Mouse (Mus musculus) limb, embryonic 14.5 days (tissue): ENCODE measurements around the gene Nhej1. TPM values are rescaled to one million over a fixed set of nuclear protein-coding genes. Genes with fewer than 3 reads are reported as not detected.

ENCODE experiments used
- ATAC-seq: fragments of 200-750 bp; cut with Nextera tagmentation; 2 replicates; pipeline ENCODE4 v1.8.0; 2017; ENCODE audit warnings: low read depth, moderate number of reproducible peaks, moderate TSS enrichment; ENCODE audit not compliant: low FRiP score
- DNase-seq: peaks from one replicate; pipeline ENCODE4 v3.0.0-alpha.2; 2015; ENCODE audit warnings: low spot score
- H3K27ac ChIP-seq: fragments of 300-500 bp; sonication (generic); replicated peaks from 2 replicates; pipeline ENCODE4 v1.5.1; 2014; ENCODE audit warnings: low read depth, mild to moderate bottlenecking, low read length, moderate library complexity, mixed read lengths
- H3K27me3 ChIP-seq: fragments of 300-500 bp; sonication (generic); 2 replicates; pipeline ENCODE4 v1.6.1; 2014; ENCODE audit warnings: low read length, mixed read lengths; ENCODE audit not compliant: control insufficient read depth, insufficient read depth
- H3K36me3 ChIP-seq: fragments of 300-500 bp; sonication (generic); 2 replicates; pipeline ENCODE4 v1.6.1; 2014; ENCODE audit warnings: mild to moderate bottlenecking, low read length, moderate library complexity, mixed read lengths; ENCODE audit not compliant: control insufficient read depth, insufficient read depth
- H3K4me1 ChIP-seq: fragments of 300-500 bp; sonication (generic); 2 replicates; pipeline ENCODE4 v1.6.1; 2014; ENCODE audit warnings: antibody characterized with exemption, low read length, mixed read lengths; ENCODE audit not compliant: control insufficient read depth, insufficient read depth
- H3K4me2 ChIP-seq: fragments of 300-500 bp; sonication (generic); replicated peaks from 2 replicates; pipeline ENCODE4 v1.6.1; 2014; ENCODE audit warnings: low read depth, mild to moderate bottlenecking, low read length, moderate library complexity; ENCODE audit not compliant: severe bottlenecking
- H3K4me3 ChIP-seq: fragments of 300-500 bp; sonication (generic); replicated peaks from 2 replicates; pipeline ENCODE4 v1.5.1; 2014; ENCODE audit warnings: low read length
- H3K9ac ChIP-seq: fragments of 300-500 bp; sonication (generic); 2 replicates; pipeline ENCODE4 v1.6.1; 2014; ENCODE audit warnings: mild to moderate bottlenecking, low read depth, low read length, moderate library complexity; ENCODE audit not compliant: severe bottlenecking
- H3K9me3 ChIP-seq: fragments of 300-500 bp; sonication (generic); 2 replicates; pipeline ENCODE4 v1.6.1; 2016; ENCODE audit warnings: low read length; ENCODE audit not compliant: control insufficient read depth
- POLR2A ChIP-seq: fragments of 200-500 bp; IDR thresholded peaks from 2 replicates; pipeline ENCODE4 v1.8.0; 2012; ENCODE audit warnings: inconsistent platforms, mild to moderate bottlenecking, moderate library complexity, borderline replicate concordance; ENCODE audit not compliant: insufficient read depth, insufficient read length; ENCODE audit errors: extremely low read depth
- WGBS: fragments of 180-500 bp; shearing (Covaris S2); extraction: QIAGEN DNeasy Blood & Tissue Kit; methylation state at CpG from one replicate; pipeline ENCODE4 v1.1.7; 2014; 5-methylcytosine and 5-hydroxymethylcytosine counted together
- polyA plus RNA-seq, 2 experiments: library from polyadenylated mRNA; depleted of rRNA in 1 of 2; stranded (reverse) in 1 of 2; unstranded in 1 of 2; fragments of >200 nt; fragmentation: Nextera tagmentation in 1 of 2; extraction: Ambion mirVana in 1 of 2; gene quantifications; 2 replicates each; pipeline versions ENCODE4 v1.2.1 to v1.2.3; 2012 to 2014

Gene Nhej1
- polyA plus RNA-seq, 2 experiments = 4.8 to 7.8 TPM

DNA sequence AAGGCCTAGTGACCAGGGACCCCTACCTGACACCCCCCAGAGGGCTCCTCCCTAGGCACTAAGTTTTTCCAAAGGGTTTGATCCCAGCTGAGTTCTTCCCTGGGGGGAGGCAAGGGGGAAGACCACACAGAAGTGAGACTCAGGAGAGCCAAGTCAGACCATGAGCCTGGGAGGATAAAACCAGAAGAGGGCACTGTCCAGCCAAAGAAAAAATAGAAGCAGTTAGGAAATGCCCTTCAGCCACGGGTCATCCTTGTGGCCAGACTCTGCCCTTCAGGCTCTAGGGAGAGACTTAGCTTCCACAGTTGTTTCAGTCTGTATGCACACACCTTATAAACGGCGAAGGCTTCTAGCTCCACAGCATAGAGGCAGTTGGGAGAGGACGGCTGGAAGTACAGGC lies 200.5 kb downstream of the Nhej1 start:
- no peak overlapping the region for H3K4me3 ChIP-seq
- no peak overlapping the region for H3K9ac ChIP-seq
- ATAC-seq = no peak
- no peak for DNase-seq
- H3K4me1 ChIP-seq = no peaks in the 10 kb centered on the region
- no peak overlapping the region for H3K4me2 ChIP-seq
- TF ChIP-seq POLR2A = no peak
- no peaks in the 10 kb centered on the region for H3K27me3 ChIP-seq
- H3K27ac ChIP-seq = no peak overlapping the region
- H3K36me3 ChIP-seq = no peaks in the 10 kb centered on the region
- H3K9me3 ChIP-seq = no peaks in the 10 kb centered on the region
- 64% methylated on average over 4 of the region's 4 CpGs for WGBS

Other genes with a start within 250 kb of the Nhej1 start
- gene Fev, start 239.8 kb downstream of the Nhej1 start, polyA plus RNA-seq (2012; rRNA removed) = 0.05 TPM in 1 of 2 replicates, not detected in the other
- 0.14 TPM in 1 of 2 replicates, not detected in the other for gene Fev, start 239.8 kb downstream of the Nhej1 start, polyA plus RNA-seq (2014; fragmentation: Nextera tagmentation; extraction: Ambion mirVana)
- gene Cryba2, start 232.1 kb downstream of the Nhej1 start, polyA plus RNA-seq (2012; rRNA removed) = not detected in 2 replicates
- gene Cryba2, start 232.1 kb downstream of the Nhej1 start, polyA plus RNA-seq (2014; fragmentation: Nextera tagmentation; extraction: Ambion mirVana) = not detected in 2 replicates
- gene Cfap65, start 189.6 kb downstream of the Nhej1 start, polyA plus RNA-seq (2012; rRNA removed) = 0.01 TPM in 1 of 2 replicates, not detected in the other
- not detected in 2 replicates for gene Cfap65, start 189.6 kb downstream of the Nhej1 start, polyA plus RNA-seq (2014; fragmentation: Nextera tagmentation; extraction: Ambion mirVana)
- gene Ihh, start 173.5 kb downstream of the Nhej1 start, polyA plus RNA-seq (2012; rRNA removed) = 30.6 and 41.2 TPM in 2 replicates
- 6.0 and 7.3 TPM in 2 replicates for gene Ihh, start 173.5 kb downstream of the Nhej1 start, polyA plus RNA-seq (2014; fragmentation: Nextera tagmentation; extraction: Ambion mirVana)
- gene Slc23a3, start 8.7 kb upstream of the Nhej1 start, polyA plus RNA-seq (2012; rRNA removed) = 0.55 and 0.58 TPM in 2 replicates
- 0.11 and 0.12 TPM in 2 replicates for gene Slc23a3, start 8.7 kb upstream of the Nhej1 start, polyA plus RNA-seq (2014; fragmentation: Nextera tagmentation; extraction: Ambion mirVana)
- gene Cnppd1, start 17.5 kb upstream of the Nhej1 start, polyA plus RNA-seq (2012; rRNA removed) = 48.1 and 56.7 TPM in 2 replicates
- 37.8 and 39.7 TPM in 2 replicates for gene Cnppd1, start 17.5 kb upstream of the Nhej1 start, polyA plus RNA-seq (2014; fragmentation: Nextera tagmentation; extraction: Ambion mirVana)
- gene Retreg2, start 17.6 kb upstream of the Nhej1 start, polyA plus RNA-seq (2012; rRNA removed) = 74.8 and 101 TPM in 2 replicates
- 46.4 and 48.1 TPM in 2 replicates for gene Retreg2, start 17.6 kb upstream of the Nhej1 start, polyA plus RNA-seq (2014; fragmentation: Nextera tagmentation; extraction: Ambion mirVana)
- gene Zfand2b, start 43.4 kb upstream of the Nhej1 start, polyA plus RNA-seq (2012; rRNA removed) = 53.2 and 58.5 TPM in 2 replicates
- 40.2 TPM in 2 replicates for gene Zfand2b, start 43.4 kb upstream of the Nhej1 start, polyA plus RNA-seq (2014; fragmentation: Nextera tagmentation; extraction: Ambion mirVana)
- 27.3 and 34.2 TPM in 2 replicates for gene Abcb6, start 55.2 kb upstream of the Nhej1 start, polyA plus RNA-seq (2012; rRNA removed)
- 29.7 and 34.1 TPM in 2 replicates for gene Abcb6, start 55.2 kb upstream of the Nhej1 start, polyA plus RNA-seq (2014; fragmentation: Nextera tagmentation; extraction: Ambion mirVana)
- 34.1 and 34.7 TPM in 2 replicates for gene Ankzf1, start 67.0 kb upstream of the Nhej1 start, polyA plus RNA-seq (2012; rRNA removed)
- gene Ankzf1, start 67.0 kb upstream of the Nhej1 start, polyA plus RNA-seq (2014; fragmentation: Nextera tagmentation; extraction: Ambion mirVana) = 19.2 and 23.2 TPM in 2 replicates
- 46.1 and 62.3 TPM in 2 replicates for gene Atg9a, start 67.0 kb upstream of the Nhej1 start, polyA plus RNA-seq (2012; rRNA removed)
- gene Atg9a, start 67.0 kb upstream of the Nhej1 start, polyA plus RNA-seq (2014; fragmentation: Nextera tagmentation; extraction: Ambion mirVana) = 31.5 and 33.9 TPM in 2 replicates
- gene Glb1l, start 85.6 kb upstream of the Nhej1 start, polyA plus RNA-seq (2012; rRNA removed) = 41.4 and 46.0 TPM in 2 replicates
- 17.7 and 18.2 TPM in 2 replicates for gene Glb1l, start 85.6 kb upstream of the Nhej1 start, polyA plus RNA-seq (2014; fragmentation: Nextera tagmentation; extraction: Ambion mirVana)
- 245 and 269 TPM in 2 replicates for gene Stk16, start 85.6 kb upstream of the Nhej1 start, polyA plus RNA-seq (2012; rRNA removed)
- gene Stk16, start 85.6 kb upstream of the Nhej1 start, polyA plus RNA-seq (2014; fragmentation: Nextera tagmentation; extraction: Ambion mirVana) = 110 and 118 TPM in 2 replicates
- gene Tuba4a, start 94.7 kb upstream of the Nhej1 start, polyA plus RNA-seq (2012; rRNA removed) = 20.9 and 25.1 TPM in 2 replicates
- gene Tuba4a, start 94.7 kb upstream of the Nhej1 start, polyA plus RNA-seq (2014; fragmentation: Nextera tagmentation; extraction: Ambion mirVana) = 38.5 and 55.9 TPM in 2 replicates
- not detected in 2 replicates for gene A630095N17Rik, start 106.9 kb upstream of the Nhej1 start, polyA plus RNA-seq (2012; rRNA removed)
- not detected in 2 replicates for gene A630095N17Rik, start 106.9 kb upstream of the Nhej1 start, polyA plus RNA-seq (2014; fragmentation: Nextera tagmentation; extraction: Ambion mirVana)
- 41.9 and 44.9 TPM in 2 replicates for gene Dnajb2, start 111.2 kb upstream of the Nhej1 start, polyA plus RNA-seq (2012; rRNA removed)
- gene Dnajb2, start 111.2 kb upstream of the Nhej1 start, polyA plus RNA-seq (2014; fragmentation: Nextera tagmentation; extraction: Ambion mirVana) = 20.4 and 22.4 TPM in 2 replicates
- gene Ptprn, start 139.3 kb upstream of the Nhej1 start, polyA plus RNA-seq (2012; rRNA removed) = 0.42 and 0.54 TPM in 2 replicates
- 0.12 and 0.44 TPM in 2 replicates for gene Ptprn, start 139.3 kb upstream of the Nhej1 start, polyA plus RNA-seq (2014; fragmentation: Nextera tagmentation; extraction: Ambion mirVana)
- gene Resp18, start 153.2 kb upstream of the Nhej1 start, polyA plus RNA-seq (2012; rRNA removed) = 0.16 TPM in 1 of 2 replicates, not detected in the other
- gene Resp18, start 153.2 kb upstream of the Nhej1 start, polyA plus RNA-seq (2014; fragmentation: Nextera tagmentation; extraction: Ambion mirVana) = not detected in 2 replicates
- 126 and 142 TPM in 2 replicates for gene Dnpep, start 192.8 kb upstream of the Nhej1 start, polyA plus RNA-seq (2012; rRNA removed)
- gene Dnpep, start 192.8 kb upstream of the Nhej1 start, polyA plus RNA-seq (2014; fragmentation: Nextera tagmentation; extraction: Ambion mirVana) = 112 and 115 TPM in 2 replicates
- 50.7 and 53.7 TPM in 2 replicates for gene Des, start 235.1 kb upstream of the Nhej1 start, polyA plus RNA-seq (2012; rRNA removed)
- gene Des, start 235.1 kb upstream of the Nhej1 start, polyA plus RNA-seq (2014; fragmentation: Nextera tagmentation; extraction: Ambion mirVana) = 59.0 and 78.6 TPM in 2 replicates